Mouse (Mus musculus) brain, embryonic 14.5 days (tissue): ENCODE data around the gene Ccrl2.

Experiments used
- CTCF ChIP-seq: fragments of 200-500 bp; IDR thresholded peaks from 2 replicates; pipeline ENCODE4 v1.5.1; 2012; ENCODE audit warnings: inconsistent platforms, mild to moderate bottlenecking, moderate library complexity, borderline replicate concordance; ENCODE audit not compliant: insufficient read depth, insufficient read length; ENCODE audit errors: extremely low read depth
- POLR2A ChIP-seq: fragments of 200-500 bp; IDR thresholded peaks from 2 replicates; pipeline ENCODE4 v1.6.1; 2012; ENCODE audit warnings: mild to moderate bottlenecking, inconsistent platforms, borderline replicate concordance; ENCODE audit not compliant: poor library complexity, insufficient read depth, insufficient read length, severe bottlenecking; ENCODE audit errors: extremely low read depth

GRCm38 (mm10) chr9:111057544-111058370, 438 bp upstream of the Ccrl2 start:
- TF ChIP-seq POLR2A: no peak
- no peak for TF ChIP-seq CTCF
